Mouse (Mus musculus) layer of hippocampus, adult 18-20 months (tissue): ENCODE measurements around the gene Stk40. TPM values are rescaled to one million over a fixed set of nuclear protein-coding genes. Genes with fewer than 3 reads are reported as not detected.

ENCODE experiments used
- DNase-seq, 2 experiments: peaks; one replicate each; pipeline ENCODE4 v3.0.0; 2022; ENCODE audit warnings: low spot score in 2 of 2
- total RNA-seq, 2 experiments: library from RNA; stranded (reverse); gene quantifications; 2 replicates each; pipeline ENCODE4 v1.2.3; 2021

Stk40 gene
- total RNA-seq, 2 experiments from 2014 or later, result 30.2 to 32.9 TPM

DNA sequence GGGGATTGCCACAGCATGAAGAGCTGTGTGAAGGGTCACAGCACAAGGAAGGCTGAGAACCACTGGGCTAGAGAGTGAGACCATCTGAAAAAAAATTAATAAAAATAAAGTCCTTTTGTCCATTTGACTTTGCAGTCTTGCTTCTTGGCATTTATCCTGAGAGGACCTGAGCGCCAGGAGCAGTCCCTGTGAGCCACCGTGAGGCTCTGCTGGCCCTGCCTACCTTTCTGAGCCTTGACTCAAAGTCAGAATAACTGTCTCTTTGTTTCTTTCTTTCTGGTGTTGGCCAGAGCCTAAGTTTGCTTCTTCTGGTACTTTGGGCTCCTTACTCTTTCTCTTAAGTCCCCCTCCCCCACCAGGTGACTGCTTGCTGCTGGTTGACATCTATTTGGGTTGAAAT is 16.7 kb downstream of the Stk40 start:
- no peak for DNase-seq

DNA sequence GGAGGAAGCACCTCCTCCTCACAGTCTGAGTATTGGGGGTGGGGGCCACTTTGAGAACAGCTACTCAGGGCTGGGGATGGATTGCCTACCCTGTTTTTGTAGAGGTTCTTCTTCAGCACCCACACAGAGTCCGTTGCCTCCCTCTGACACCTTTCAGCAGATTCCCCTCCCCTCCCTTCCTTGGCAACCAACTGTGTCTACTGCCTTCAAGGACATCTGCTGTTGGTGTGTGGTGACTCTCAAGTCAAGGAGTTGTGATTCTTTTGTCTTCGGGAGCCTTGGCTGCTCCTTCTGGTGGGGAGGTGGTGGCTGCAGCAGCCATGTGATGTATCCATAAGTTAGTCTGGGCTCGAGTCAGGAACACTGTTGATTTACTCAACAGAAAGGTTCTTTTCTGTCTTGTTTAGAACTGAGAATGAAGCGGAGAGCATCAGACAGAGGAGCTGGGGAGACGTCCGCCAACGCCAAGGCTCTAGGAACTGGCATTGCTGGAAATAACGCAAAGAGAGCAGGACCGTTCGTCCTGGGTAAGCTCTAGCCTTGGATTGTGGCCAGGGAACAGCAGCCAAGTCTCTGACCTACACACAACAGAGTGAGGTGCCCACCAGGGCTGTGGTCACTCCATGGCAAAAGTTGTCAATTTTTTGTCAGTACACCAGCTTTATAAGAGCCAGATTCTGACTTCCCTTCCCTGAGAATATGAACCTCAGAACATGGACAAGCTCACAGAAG is 19.7 kb downstream of the Stk40 start:
- peak in 1 of 2 experiments; percentile 30 for DNase-seq

DNA sequence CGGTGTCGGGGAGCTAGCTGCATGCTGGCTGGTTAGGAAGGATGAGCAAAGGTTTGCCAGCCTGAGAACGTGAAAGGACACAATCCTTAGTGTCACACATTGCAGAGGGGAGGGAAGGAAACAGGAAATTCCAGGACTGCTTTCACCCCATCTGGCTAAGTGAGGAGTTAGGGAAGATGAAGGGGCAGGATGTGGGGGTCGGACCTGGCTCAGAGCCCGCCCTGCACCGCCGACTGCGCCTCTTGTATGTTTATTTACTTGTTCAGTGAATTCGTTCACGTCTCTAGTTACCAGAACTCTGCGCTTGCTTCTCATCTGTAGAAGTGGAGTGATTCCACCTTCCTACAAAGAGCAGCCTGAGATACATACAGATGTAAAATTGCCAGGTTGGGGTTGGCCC is 26.7 kb downstream of the Stk40 start:
- no peak for DNase-seq

DNA sequence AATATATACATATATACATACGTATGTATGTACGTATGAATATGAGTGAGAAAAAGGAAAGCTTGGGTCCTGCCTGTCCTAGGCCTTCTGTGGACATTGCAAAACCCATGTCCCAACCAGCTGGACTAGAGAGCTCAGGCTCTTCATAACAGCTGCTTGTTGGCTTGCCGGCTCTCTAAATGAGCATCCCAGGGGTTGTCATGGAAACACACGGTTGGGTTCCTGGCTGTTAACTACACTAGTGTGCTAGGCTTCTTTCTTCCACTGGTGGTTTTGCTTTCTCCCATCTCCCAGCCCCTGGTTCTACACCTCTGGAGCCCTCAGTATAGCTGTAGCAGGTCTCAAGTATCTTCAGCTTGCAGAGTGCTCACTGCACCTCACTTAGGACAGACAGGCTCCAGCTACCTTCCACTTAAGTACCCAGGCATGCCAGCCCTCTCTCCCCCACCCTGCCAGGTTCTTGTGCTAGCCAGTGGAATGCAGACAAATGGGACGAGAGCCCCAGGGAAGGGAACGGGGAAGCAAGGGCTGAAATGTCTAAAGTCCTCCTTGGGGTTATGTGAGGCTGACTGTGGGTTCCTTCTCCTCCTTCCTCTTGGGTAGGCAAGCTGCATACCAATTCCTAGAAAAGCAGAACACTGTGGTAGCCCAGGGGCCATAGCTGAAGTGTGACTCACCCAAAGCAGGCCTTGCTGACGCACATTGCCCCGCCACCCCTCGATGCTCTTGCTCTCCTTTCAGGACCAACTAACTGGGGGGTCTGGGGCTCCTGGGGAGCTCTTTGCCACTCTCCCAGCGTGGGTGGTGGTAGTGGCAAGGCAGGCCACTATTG is 27.7 kb downstream of the Stk40 start:
- peak; percentile 69 to 84 for DNase-seq

DNA sequence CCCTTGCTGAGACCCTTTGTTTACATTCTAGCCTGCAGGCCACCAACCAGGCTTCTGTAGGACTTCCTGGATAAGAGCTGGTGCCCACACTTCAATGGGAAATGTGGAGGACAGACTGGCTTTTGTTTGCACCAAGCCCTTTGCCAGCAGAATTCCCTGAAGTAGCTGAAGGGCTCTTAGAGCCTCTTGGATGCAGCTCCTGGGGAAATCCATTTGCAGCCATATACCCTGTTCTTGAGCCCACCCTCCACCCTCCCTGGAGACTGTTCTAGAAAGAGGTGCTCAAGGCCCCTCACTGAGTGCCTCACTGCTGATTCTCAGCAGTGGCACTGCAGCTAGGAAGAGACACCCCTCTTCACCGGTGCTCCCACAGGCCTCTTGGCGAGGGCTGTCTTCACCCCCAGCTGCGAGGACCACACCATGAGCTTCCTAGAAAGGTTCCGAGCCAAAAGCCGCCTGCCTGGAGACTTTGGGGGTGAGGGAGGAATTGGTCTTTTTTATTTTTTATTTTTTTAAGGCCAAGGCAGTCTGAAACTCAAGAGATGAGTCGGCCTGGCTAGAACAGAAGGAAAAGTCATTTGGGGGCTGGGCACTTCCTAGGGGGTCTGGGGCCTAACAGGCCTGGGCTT is 29.0 kb downstream of the Stk40 start:
- no peak for DNase-seq

DNA sequence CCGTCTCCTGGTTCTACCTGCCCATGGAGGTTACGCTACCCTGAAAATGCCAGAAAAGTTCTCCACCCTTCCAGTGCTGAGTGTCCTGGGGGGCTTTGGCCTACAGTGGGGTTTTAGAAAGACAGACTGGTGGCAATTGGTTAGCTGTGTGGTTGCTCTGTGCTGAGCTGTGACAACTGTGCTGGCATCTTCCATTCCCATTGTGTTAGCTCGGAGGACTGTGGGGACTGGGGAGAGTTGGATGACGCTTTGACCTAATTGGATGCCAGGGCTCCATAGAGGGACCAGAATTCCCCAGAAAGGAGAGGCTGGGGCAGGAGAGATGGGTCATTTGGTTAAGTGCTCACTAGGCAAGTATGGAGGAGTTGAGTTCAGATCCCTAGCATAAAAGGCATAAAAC is 30.5 kb downstream of the Stk40 start:
- DNase-seq, result no peak

DNA sequence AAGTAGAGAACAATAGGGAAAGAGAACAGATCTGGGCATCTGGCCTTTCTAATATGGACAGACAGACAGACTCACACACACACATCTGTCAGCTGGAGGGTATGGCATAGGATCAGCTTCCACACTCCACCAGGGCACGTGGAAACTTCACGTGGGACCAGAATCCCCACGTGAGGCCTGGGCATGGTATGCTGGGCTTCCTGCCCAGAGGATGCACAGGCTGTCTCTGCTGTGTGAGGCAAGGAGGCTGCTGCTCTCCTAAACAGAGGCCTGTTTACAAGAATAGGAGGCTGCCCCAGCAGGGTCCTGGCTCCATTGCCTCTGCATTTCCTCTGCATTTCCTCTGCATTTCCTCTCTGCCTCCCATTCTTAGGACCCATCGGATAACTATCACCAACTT is 30.9 kb downstream of the Stk40 start:
- no peak for DNase-seq

DNA sequence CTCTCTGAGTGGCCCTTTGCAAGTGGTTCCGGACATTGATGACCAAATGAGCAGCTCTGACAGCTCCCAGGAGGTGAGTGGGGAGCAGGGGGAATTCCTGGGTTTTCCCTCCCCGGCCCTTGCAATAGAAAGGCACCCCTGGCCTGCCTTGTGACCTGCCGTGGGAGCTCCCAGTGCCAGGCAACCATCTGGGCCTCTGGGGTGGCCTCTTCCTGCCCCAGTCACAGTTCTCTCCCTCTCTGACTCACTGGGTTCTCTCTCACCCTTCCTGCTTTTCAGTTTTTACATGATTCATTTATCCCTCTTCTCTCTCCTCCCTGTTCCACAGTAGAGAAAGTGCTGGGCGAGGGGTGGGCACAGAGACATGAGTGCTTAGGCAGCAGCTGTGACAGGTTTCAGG is 34.0 kb downstream of the Stk40 start:
- DNase-seq, result no peak

DNA sequence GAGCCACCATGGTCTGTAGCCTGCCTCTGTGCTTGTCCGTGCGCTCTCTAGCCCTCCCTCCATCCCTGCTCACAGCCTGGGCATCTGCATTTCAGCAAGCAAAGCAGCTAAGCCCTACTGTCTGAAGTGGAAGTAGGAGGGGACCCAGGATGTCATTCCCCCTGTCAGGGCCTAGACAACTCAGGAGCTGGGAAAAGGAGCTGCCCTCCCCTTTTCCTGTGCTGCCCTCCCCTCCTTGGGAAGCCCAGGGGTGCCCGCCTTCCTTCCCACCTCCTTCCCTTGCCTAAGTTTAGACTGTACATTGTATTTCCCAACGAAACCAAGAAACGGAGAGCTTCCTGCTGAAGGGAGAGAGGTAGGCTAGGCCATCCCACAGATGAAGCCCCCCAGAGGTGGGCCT is 37.3 kb downstream of the Stk40 start:
- DNase-seq, result no peak

DNA sequence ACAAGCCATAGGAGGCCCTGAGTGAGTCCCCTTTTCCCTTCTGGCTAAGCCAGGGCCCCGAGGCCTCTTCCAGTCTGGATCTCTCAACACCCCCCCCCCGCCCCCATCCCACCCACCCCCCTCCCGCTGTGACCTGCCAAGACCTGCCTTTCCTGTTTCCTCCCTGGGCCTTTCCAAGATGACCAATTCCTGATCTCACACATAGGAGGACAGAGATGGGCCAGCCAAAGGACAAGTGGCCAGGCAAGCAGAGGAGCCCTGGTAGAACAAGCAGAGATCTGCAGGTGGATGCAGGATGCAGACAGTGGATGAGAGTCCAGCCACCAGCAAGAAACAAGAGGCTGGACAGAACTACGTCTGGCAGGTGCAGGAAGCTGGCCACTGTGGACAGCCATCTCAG is 41.6 kb downstream of the Stk40 start:
- DNase-seq, result no peak

DNA sequence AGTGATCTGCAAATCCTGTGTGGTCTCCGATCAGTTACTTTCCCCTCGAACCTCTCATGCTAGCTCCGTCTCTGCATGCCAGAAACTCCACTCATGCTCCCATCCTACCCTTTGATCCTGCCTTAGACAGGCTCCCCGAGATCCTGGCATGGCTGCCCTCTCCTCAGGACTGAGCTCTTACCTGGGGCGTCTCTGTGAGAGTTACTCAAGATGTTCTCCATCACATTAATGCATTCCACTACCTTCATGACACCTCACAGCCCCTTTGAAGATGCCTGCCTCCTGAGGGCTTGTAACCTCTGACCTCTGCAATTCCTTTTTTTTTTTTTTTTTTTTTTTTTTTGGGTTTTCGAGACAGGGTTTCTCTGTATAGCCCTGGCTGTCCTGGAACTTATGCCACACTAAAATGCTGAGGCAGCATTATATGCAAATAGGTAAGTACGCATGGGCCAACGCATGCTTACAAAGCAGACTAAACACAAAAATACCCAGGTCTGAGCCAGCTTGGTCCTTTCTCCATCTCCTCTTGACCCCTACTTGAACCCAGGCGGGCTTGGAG is 43.3 kb downstream of the Stk40 start:
- DNase-seq, result no peak

DNA sequence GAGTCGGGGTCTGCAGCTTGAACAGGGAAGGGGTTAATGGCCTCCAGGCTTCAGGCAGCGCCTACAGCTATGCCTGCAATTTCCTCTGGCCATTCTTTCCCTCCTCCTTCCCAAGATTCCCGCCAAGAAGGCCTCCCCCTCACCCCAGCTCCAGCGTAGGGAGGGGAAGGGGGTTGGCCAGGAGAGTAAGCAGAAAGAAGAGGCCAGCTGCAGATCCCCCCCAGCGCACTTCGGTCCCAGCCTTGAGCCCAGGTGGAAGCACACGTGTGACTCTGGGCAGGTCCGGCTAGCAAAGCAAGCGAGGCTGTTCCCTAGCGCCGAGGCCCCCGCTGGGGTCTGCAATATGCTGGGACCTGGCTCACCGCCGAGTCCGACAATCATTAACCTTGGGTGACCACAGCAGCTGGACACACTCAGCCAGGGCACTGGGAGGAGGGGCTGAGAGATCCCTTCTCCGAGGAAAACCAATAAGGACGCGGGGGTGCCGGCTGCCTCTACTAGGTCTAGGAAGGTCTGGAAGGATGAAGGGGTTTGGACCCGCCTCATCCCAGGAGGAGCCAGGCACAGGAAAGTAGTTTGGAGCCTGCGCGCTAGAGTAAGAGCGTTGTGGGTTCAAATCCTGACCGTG is 43.9 kb downstream of the Stk40 start, which contains the start of gene Eva1b:
Gene Eva1b (plus strand): TSS at position 212 of the 628 bp plus-strand sequence.
- DNase-seq, result no peak

DNA sequence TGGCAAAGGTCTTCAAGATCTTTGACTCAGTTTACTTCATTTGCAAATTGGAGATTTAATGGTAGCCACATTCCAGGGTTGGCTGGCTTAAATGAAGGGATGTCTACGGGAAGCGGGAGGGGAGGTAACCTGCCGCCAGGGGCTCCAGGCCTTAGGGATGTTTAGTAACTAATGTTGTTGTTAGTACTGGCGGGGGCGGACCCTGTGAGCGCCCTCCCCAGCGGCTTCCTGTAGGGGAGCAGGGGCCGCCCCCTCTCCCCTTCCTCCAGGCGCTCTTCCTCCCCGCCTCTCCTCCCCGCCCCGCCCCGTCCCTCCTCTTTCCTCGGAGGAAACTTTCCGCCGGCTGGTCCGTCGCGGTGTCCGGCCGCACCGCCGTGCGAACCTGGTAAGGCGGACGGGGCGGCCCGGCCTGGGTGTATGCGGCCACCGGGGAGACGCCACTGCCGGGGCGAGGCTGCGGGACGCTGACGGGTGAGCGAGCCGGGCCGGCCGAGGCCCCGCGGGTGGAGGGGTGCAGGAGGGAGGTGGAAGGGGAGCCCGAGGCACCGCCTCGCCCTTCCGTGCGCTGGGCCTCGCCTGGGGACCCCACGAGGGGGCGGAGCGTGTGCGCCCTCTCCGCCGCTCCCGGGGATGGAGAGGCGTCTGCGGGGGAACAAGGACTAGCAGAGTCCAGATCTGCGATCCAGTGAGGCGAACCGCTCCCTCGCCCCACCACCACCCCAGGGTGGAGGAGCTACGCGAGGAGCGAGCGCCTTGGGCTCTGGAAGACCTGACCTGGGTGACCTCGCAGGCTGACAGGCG is 44.6 kb downstream of the Stk40 start:
- DNase-seq, result no peak

DNA sequence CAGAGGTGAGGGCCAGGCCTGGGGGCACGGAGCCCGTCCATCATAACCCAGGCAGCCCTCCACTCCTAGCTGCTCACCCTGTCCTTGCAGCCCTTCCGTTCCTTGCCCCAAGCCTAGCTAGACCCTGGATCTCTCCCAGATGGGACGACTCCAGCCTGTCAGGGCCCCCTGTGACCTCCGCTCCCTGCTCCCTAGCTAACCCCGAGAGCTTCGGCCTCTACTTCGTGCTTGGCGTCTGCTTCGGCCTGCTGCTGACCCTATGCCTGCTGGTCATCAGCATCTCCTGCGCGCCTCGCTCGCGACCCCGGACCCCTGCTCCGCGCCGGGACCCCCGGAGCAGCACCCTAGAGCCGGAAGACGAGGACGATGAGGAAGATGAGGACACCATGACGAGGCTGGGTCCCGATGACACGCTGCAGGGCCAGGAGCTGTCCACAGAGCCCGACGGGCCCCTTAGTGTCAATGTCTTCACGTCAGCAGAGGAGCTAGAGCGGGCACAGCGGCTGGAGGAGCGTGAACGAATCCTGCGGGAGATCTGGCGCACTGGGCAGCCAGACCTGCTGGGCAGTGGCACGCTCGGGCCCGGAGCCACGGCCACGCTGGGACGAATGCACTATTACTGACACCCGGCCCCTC is 45.4 kb downstream of the Stk40 start:
- no peak for DNase-seq

DNA sequence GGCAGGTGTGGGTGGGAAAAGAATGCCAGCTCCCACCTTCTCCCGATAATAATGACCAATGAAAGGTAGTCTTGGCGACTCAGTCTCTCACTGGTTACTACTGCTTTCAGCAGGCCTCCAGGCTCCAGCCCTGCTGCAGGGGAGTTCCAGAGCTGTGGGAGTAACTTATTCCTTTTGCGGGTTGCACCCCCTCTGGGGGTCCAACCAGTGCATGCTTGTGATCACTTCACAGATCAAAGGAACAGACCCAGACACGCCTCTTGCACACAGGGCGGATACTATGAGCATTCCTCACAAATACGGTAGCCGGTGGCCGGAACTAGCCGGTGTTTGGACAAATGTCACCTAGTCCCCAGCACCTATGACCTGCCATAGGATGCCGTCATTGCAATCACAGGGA is 46.0 kb downstream of the Stk40 start:
- no peak for DNase-seq

DNA sequence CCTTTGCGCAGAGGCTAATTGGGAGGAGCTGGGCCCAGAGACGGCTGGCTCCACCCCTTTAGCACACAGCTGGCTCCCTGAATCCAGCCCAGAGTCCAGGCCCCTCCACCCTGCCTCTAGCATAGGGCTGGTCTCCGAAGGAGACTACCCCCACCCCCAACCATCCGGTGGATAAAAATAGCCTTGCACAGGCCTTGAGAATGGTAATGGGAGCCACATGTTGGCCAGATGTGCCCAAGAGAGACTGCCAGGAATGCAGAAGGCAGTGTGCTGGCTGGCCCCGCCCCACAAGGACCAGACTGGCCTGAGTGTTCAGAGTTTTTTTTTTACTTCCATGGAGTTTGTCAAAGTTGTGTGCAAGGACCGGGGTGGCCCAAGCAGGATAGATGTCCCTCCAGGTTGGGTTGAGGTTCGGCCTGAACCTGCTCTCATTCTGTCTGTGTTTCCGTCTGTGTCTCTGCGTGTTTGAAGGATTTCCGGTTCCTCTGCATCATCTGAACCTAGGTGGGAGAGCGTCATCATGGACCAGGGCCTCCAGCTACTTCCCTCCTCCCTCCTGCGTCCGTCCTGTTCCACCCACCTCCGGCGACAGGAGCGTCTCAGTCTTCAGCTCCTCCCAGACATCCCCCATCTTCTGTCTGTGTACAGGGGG is 46.7 kb downstream of the Stk40 start:
- DNase-seq, result no peak

DNA sequence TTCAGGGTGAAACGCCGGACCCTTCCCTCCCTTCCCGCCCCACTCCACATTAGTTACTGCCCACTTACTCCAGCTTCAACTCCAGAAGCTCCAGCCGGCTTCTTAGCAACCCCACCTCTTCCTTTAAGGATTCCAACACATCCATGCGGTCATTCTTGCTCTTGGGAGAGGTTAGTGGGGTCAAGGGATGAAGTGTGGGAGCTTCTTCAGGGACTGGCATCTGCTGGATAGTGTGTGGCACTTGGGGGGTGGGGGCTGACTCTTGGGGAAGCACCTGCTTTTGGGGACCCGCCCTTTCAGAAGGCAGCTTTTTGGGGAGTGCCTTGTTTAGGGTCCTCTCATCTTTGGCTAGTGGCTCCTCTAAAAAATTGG is 47.2 kb downstream of the Stk40 start:
- DNase-seq, result no peak

DNA sequence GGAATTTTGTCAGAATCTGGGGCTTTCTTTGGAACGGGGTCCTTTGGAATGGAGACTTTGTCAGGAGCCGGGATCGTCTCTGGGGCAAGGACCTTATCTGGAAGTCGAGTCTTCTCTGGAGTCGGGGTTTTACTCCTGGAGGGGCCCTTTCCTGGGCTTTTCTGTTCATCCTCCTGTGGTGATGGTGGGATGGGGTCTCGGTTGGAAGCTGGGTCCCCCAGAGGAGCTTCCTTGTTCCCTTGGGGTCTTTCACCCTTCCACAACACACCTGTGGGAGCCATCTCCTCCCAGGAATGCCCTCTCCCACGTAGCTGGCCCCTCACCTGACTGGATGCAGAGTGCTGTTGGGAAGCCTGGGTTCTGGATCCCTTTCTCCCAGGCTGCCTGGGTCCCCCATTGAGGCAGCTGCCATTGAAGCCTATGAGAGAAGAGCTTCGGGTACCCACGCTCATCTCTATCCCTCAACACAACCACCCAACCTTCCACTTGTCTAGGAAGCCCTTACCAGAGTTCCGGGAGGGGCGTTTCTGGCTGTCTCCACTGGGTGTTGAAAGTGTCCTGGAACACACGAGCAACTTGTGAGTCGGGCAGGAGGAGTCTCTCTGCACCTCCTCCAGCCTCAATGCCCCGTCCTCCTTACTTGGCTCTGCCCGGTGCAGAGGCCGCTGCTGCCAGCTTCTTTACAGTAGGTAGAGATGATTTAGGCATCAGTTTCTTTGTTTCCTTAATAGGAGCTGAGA is 48.1 kb downstream of the Stk40 start:
- DNase-seq, result no peak

DNA sequence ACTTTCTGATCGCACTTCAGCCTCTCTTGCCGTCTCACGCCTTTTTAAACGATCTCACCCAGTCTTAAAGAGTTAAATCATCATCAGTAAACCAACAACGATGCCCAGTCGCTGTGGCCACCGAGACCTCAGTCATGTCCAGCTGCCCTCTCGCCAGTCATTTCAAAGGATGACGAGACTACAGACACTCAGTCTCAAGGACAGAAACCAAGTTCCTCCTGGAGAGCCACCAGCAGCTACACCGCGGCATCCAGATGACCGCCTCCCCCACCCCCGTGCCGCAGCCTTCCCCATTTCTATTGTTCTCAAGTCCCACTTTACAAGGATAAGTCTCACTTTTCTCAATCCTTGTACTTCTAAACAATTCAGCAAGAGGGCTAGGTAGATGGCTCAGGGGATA is 49.1 kb downstream of the Stk40 start:
- DNase-seq, result no peak
